Mouse (Mus musculus): ENCODE measurements around the gene Slc25a35. TPM values are rescaled to one million over a fixed set of nuclear protein-coding genes. Genes with fewer than 3 reads are reported as not detected.

The Slc25a35 gene
- polyA plus RNA-seq (2012; ENCODE audit: low replicate concordance), result 3.6 and 3.7 TPM in 2 replicates

DNA sequence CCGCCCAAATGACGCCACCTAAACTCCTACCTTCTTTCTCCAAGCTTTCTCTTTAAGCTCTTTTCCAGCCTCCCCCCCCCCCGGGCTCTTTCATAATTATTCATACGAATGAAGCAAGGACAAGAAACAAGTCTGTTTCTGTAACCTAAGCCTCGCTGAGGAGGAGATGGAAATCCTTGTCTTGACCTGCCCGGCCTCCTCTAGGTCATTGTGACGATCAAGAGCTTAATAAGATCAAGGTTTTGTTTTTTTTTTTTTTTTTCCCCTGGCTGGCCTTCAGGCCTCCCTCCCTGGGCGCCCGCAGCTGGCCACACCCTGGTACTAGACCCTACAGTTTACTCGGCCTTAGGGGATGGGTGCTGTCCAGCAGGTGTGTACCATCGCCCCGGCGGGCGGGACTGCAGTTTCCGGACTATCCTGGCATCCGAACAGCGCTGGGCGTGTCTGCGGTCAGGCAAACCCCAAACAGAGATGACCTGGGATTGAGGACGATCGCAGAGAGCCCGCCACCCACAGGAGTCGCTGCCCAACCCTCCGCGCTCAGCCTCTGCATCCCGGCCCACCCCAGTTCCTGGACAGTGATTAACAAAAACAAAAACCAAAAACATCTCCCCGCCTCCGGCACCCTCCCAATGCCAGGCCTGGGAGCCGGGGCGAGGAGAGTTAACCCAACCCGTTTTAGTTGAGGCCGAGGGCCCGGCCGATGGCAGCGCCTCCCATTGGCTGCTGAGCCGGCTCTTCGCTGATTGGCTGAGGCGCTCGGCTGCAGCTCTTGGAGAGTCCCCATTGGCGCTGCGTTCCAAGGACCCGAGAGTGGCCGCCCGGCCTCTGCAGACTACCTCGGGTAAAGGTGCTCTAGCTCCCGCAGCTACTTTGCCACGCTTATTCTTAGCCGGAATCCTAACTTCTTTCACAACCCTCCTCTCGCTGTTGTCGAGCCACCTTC, at the start of gene Slc25a35:
TSS of gene Slc25a35 (plus strand) at position 795 of the 946 bp plus-strand sequence.

DNA sequence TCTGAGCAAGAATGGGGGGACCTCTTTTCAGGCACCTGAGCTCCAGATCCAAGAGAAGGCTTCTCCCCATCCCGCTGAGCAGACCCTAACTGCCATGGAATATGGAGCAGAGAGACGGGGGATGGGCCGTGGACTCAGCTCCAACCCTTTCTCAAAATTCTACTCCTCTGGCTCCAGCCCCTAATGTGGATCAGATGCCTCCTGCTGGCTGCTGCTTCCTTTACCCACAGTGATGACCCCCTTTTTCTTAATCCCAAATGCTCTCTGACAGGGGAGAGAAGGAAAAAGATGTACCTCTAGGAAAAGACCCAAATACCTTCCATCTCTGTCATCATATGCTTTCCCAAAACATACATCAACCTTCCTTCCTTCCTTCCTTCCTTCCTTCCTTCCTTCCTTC, 41.0 kb upstream of the Slc25a35 start, which contains the start of gene Odf4:
TSS of gene Odf4 (minus strand) at position 101 of the 400 bp plus-strand sequence.

DNA sequence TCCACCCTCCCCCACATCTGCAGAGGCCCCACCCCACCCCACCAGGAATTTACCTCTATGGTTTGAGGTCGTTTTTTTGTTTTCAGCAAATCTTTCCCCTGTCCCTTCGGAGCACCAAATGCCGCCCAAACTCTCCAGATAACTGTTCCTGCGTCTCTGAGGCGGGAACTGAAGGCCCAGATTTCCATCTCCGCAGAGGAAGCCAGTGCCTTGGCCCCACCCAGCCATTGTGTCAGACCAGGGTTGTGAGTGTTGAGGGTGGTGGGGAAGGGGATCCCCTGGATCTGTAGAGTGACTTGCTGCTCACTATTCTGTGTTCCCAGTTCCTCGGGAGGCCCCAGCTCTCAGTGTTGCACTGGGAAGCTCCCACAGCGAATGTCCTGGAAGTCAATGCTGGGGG, 10.6 kb upstream of the Slc25a35 start, which contains the start of gene Arhgef15:
TSS of gene Arhgef15 (minus strand) at position 173 of the 400 bp plus-strand sequence.

DNA sequence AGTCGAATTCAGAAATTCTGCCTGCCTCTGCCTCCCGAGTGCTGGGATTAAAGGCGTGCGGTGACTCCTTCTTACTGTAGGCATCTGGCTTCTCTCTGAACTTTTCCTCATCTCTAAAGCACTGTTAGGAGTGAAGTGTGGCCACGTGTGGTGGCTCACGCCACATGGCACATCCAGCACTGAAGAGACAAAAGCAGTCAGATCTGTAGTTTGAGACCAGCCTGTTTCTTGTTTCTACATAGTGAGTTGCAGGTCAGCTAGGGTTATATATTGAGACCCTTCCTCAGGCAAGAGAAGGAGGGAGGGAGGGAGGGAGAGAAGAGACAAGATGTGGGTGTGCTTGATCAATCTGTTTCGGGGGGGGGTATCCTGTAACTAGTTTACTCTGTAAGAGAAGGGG, 7.2 kb downstream of the Slc25a35 start, which contains the start of gene Rangrf:
TSS of gene Rangrf (minus strand) at position 101 of the 400 bp plus-strand sequence.

DNA sequence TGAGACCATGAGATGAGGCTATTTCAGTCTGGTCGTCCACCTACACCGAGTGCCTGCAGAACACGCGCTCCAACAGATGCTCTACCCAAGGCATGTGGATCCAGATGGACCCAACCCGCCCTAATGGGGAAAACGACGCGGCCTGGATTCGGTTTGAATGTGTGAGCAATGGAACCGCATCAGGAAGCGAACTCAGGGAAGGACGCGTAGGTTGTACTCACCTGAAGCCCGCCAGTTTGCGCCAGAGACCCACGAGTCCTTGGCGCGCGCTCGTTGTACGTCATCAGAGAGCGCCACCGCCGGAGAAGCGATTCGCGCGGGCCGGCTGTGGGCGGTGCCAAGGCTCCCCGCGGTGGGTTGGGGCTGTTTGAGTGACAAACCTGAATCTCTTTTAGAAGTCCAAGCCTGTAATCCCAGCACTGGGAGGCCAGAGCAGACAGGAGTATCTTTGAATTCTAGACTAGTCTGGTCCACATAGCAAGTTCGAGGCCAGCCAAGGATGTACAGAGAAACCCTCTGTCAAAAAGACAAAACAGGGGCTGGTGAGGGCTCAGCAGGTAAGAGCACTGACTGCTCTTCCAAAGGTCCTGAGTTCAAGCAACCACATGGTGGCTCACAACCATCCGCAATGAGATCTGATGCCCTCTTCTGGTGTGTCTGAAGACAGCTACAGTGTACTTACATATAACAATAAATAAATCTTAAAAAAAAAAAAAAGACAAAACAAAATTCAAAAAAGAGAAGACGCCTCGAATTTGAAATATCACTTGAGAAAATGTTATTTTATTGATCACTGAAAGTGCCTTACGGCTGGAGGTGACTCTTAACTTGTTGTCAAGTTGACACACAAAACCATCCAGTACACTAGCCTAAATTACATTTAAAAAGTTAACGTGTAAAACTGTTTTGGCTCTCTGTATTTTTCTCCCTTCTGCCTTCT, 40.5 kb downstream of the Slc25a35 start, which contains the start of gene Pfas:
TSS of gene Pfas (minus strand) at position 279 of the 940 bp plus-strand sequence.

DNA sequence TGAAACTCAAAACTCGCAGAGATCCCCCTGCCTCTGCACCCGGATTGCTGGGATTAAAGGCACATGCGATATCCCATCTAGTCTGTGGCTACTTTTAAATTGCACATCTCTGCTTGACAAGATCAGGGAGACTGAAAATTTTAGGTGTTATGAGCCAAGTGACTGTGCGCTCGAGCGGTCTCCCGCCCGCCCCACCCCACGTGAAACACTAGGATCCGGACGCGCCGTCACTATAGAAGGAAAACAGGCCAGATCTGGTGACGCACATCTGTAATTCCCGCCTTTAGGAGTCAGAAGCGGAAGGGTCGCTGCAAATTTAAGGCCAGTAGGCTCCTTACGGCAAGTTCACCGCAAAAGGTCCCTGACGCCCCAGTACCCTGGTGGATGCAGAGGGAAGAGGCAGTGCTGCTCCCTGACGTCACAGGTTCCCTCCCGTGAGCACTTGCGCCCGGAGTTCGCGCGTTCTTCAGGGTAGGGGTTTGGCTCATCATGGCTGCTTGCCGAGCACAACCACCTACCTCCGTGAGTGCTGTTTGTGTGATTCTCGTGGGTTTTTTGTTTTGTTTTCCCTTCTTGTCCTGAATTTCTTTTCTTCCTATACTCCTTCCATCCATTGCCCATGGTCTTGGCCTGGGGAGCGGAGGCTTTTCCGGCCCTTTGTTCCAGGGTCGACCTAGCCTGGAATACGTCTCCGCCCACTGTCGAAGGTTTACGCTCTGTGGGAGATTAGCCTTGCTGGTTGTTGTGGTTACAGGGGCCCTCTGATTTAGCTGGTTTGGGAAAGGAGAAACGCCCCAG, 47.9 kb downstream of the Slc25a35 start, which contains the start of gene Ctc1:
TSS of gene Ctc1 (plus strand) at position 268 of the 798 bp plus-strand sequence.

Other genes with a start within 250 kb of the Slc25a35 start
- 36.5 and 77.0 TPM in 2 replicates for gene Ndel1, start 96.3 kb upstream of the Slc25a35 start, polyA plus RNA-seq (2012; ENCODE audit: low replicate concordance)
- not detected in 2 replicates for gene Rnf222, start 79.6 kb upstream of the Slc25a35 start, polyA plus RNA-seq (2012; ENCODE audit: low replicate concordance)
- 7.7 and 20.4 TPM in 2 replicates for gene Rpl26, start 66.5 kb upstream of the Slc25a35 start, polyA plus RNA-seq (2012; ENCODE audit: low replicate concordance)
- gene Odf4, start 41.0 kb upstream of the Slc25a35 start, polyA plus RNA-seq (2012; ENCODE audit: low replicate concordance), result not detected in 2 replicates
- gene Arhgef15, start 10.7 kb upstream of the Slc25a35 start, polyA plus RNA-seq (2012; ENCODE audit: low replicate concordance), result 0.17 and 1.4 TPM in 2 replicates
- gene Rangrf, start 7.1 kb downstream of the Slc25a35 start, polyA plus RNA-seq (2012; ENCODE audit: low replicate concordance), result 1.9 and 4.5 TPM in 2 replicates
- gene Pfas, start 40.3 kb downstream of the Slc25a35 start, polyA plus RNA-seq (2012; ENCODE audit: low replicate concordance), result 6.7 and 16.4 TPM in 2 replicates
- gene Ctc1, start 47.8 kb downstream of the Slc25a35 start, polyA plus RNA-seq (2012; ENCODE audit: low replicate concordance), result 18.6 and 58.1 TPM in 2 replicates
- 25.7 and 39.4 TPM in 2 replicates for gene Aurkb, start 77.5 kb downstream of the Slc25a35 start, polyA plus RNA-seq (2012; ENCODE audit: low replicate concordance)
- gene Borcs6, start 91.6 kb downstream of the Slc25a35 start, polyA plus RNA-seq (2012; ENCODE audit: low replicate concordance), result 35.0 and 102 TPM in 2 replicates
- gene Tmem107, start 102.7 kb downstream of the Slc25a35 start, polyA plus RNA-seq (2012; ENCODE audit: low replicate concordance), result 6.0 and 14.2 TPM in 2 replicates
- 133 and 285 TPM in 2 replicates for gene Vamp2, start 120.4 kb downstream of the Slc25a35 start, polyA plus RNA-seq (2012; ENCODE audit: low replicate concordance)
- gene Per1, start 127.1 kb downstream of the Slc25a35 start, polyA plus RNA-seq (2012; ENCODE audit: low replicate concordance), result 32.9 and 51.0 TPM in 2 replicates
- 0.33 and 2.2 TPM in 2 replicates for gene Hes7, start 152.3 kb downstream of the Slc25a35 start, polyA plus RNA-seq (2012; ENCODE audit: low replicate concordance)
- 0.34 and 1.3 TPM in 2 replicates for gene 9130213A22Rik, start 154.5 kb downstream of the Slc25a35 start, polyA plus RNA-seq (2012; ENCODE audit: low replicate concordance)
- gene Aloxe3, start 157.8 kb downstream of the Slc25a35 start, polyA plus RNA-seq (2012; ENCODE audit: low replicate concordance), result 0.05 and 0.07 TPM in 2 replicates
- not detected in 2 replicates for gene Alox12b, start 188.9 kb downstream of the Slc25a35 start, polyA plus RNA-seq (2012; ENCODE audit: low replicate concordance)
- 0.18 and 0.36 TPM in 2 replicates for gene Alox8, start 229.7 kb downstream of the Slc25a35 start, polyA plus RNA-seq (2012; ENCODE audit: low replicate concordance)

Measured in hematopoietic multipotent progenitor cell, adult 10-12 weeks (in vitro differentiated cells).